17 mouse cellular contexts compared by ENCODE assay signal in the genomic region with DNA sequence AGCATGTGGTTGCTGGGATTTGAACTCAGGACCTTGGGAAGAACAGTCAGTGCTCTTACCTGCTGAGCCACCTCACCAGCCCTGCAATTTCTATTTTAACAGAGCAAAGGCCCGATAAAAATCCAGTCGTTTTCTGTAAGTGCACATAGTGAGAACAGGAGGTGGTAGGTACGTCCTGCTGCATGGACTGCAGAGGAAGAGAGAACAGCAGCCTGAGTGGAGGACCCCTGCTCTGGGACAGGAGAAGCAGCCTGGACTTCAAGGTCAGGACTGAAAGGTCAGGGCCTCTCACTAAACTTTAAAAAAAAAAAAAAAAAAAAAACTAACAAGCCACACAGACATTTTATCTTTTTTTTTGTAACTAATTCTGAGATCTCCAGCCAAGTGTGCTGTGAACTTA. TPM values are rescaled to one million over a fixed set of nuclear protein-coding genes. Genes with fewer than 3 reads are reported as not detected.
A peak's percentile ranks its signal among the peaks of the same experiment; 100 is the strongest.
DNase-seq lines count a peak whose midpoint lies in the region; ATAC-seq and TF ChIP-seq lines count a peak whose summit lies in the region.
"Had no signal": no experiment of that assay in that cellular context is flagged by ENCODE, and none has a peak within 500 bp of the region (broad histone marks: within the 10 kb centered on the region; RNA-seq: fewer than 3 reads in every experiment).

No protein-coding gene starts in this region.

- peaks cover 56% of the 10 kb centered on the region for H3K4me1 ChIP-seq in heart, embryonic 10.5 days
- H3K4me1 ChIP-seq in hindbrain, embryonic 15.5 days (replicated peaks): peaks cover 46% of the 10 kb centered on the region
- no peaks in the 10 kb centered on the region for H3K4me1 ChIP-seq in hindbrain, embryonic 11.5 days (replicated peaks; ENCODE audit: control insufficient read depth, insufficient read depth, low read length)
- peaks cover 5 to 10% of the 10 kb centered on the region in 2 experiments; a peak in 3 of 4 replicates for H3K4me1 ChIP-seq in ES-E14 (ENCODE audit: control insufficient read depth in 2 of 2, insufficient read depth in 2 of 2, low read length in 2 of 2, poor library complexity in 1 of 2)
- peaks cover 92% of the 10 kb centered on the region for H3K4me1 ChIP-seq in liver, embryonic 15.5 days (replicated peaks)
- no peaks in the 10 kb centered on the region; the same call in 1 of the 2 replicates for H3K4me1 ChIP-seq in thymus, adult 2 months (replicated peaks; ENCODE audit: control insufficient read depth, insufficient read depth, low read length)

- H3K27ac ChIP-seq in heart, embryonic 10.5 days: peak overlapping the region; percentile 83
- H3K27ac ChIP-seq in hindbrain, embryonic 15.5 days (replicated peaks): peak overlapping the region; percentile 78
- H3K27ac ChIP-seq in hindbrain, embryonic 11.5 days (ENCODE audit: low read depth, low read length): no peak overlapping the region
- H3K27ac ChIP-seq in ES-E14 (ENCODE audit: insufficient read depth, low read depth, low read length, poor library complexity, severe bottlenecking): no peak overlapping the region
- H3K27ac ChIP-seq in liver, embryonic 15.5 days (replicated peaks): peak overlapping the region; percentile 67
- H3K27ac ChIP-seq in thymus, adult 2 months (ENCODE audit: control insufficient read depth, insufficient read depth, low read length): no peak overlapping the region
- H3K27ac ChIP-seq: embryonic facial prominence, embryonic 10.5 days had no signal

- no peaks in the 10 kb centered on the region for H3K27me3 ChIP-seq in heart, embryonic 10.5 days (ENCODE audit: insufficient read depth, poor library complexity, severe bottlenecking)
- H3K27me3 ChIP-seq in hindbrain, embryonic 15.5 days: no peaks in the 10 kb centered on the region
- no peaks in the 10 kb centered on the region for H3K27me3 ChIP-seq in hindbrain, embryonic 11.5 days (ENCODE audit: control insufficient read depth, insufficient read depth, low read length)
- H3K27me3 ChIP-seq in liver, embryonic 15.5 days: no peaks in the 10 kb centered on the region
- H3K27me3 ChIP-seq in thymus, adult 2 months (ENCODE audit: control insufficient read depth, insufficient read depth, low read length): no peaks in the 10 kb centered on the region
- H3K27me3 ChIP-seq: forebrain, embryonic 13.5 days; Patski had no signal

- H3K9me3 ChIP-seq in heart, embryonic 10.5 days: no peaks in the 10 kb centered on the region
- no peaks in the 10 kb centered on the region for H3K9me3 ChIP-seq in hindbrain, embryonic 15.5 days
- no peaks in the 10 kb centered on the region for H3K9me3 ChIP-seq in hindbrain, embryonic 11.5 days (ENCODE audit: control insufficient read depth, low read length)
- H3K9me3 ChIP-seq in ES-E14 (ENCODE audit: control insufficient read depth, insufficient read depth, low read depth, low read length): no peaks in the 10 kb centered on the region
- no peaks in the 10 kb centered on the region for H3K9me3 ChIP-seq in liver, embryonic 15.5 days (replicated peaks)
- H3K9me3 ChIP-seq: embryonic facial prominence, embryonic 10.5 days; forebrain, embryonic 13.5 days had no signal

- WGBS in heart, embryonic 10.5 days: 74% methylated on average over 3 of the region's 3 CpGs
- 90% methylated on average over 3 of the region's 3 CpGs for WGBS in hindbrain, embryonic 15.5 days
- 90% methylated on average over 3 of the region's 3 CpGs for WGBS in hindbrain, embryonic 11.5 days
- whole genome bisulfite sequencing in liver, embryonic 15.5 days (ENCODE audit: insufficient replicate concordance): 86% methylated on average over 3 of the region's 3 CpGs
- 96% methylated on average over 3 of the region's 3 CpGs for WGBS in thymus, adult 2 months

- TF ChIP-seq CTCF in thymus, adult 2 months (IDR thresholded peaks at IDR 0.05; ENCODE audit: borderline replicate concordance, control insufficient read depth, extremely low read depth, insufficient read depth, low read length, poor library complexity): no peak

- H3K36me3 ChIP-seq in heart, embryonic 10.5 days: peaks cover 49% of the 10 kb centered on the region
- H3K36me3 ChIP-seq in hindbrain, embryonic 15.5 days: peaks cover 11% of the 10 kb centered on the region; the same call in 1 of the 2 replicates
- peaks cover 2% of the 10 kb centered on the region; the same call in 1 of the 2 replicates for H3K36me3 ChIP-seq in hindbrain, embryonic 11.5 days (ENCODE audit: control insufficient read depth, insufficient read depth, low read length)
- peaks cover 12% of the 10 kb centered on the region for H3K36me3 ChIP-seq in ES-E14 (ENCODE audit: control insufficient read depth, insufficient read depth, low read length, poor library complexity, severe bottlenecking)
- peaks cover 56% of the 10 kb centered on the region for H3K36me3 ChIP-seq in liver, embryonic 15.5 days (replicated peaks)
- no peaks in the 10 kb centered on the region for H3K36me3 ChIP-seq in thymus, adult 2 months (ENCODE audit: control insufficient read depth, insufficient read depth, low read length)

- H3K4me3 ChIP-seq in heart, embryonic 10.5 days: no peak overlapping the region
- H3K4me3 ChIP-seq in hindbrain, embryonic 15.5 days: no peak overlapping the region
- no peak overlapping the region for H3K4me3 ChIP-seq in hindbrain, embryonic 11.5 days (ENCODE audit: low read depth, low read length)
- H3K4me3 ChIP-seq in ES-E14 (ENCODE audit: insufficient read depth in 1 of 2, low read depth in 1 of 2, low read length in 2 of 2, poor library complexity in 1 of 2, severe bottlenecking in 1 of 2): no peak overlapping the region
- H3K4me3 ChIP-seq in liver, embryonic 15.5 days (replicated peaks): no peak overlapping the region
- H3K4me3 ChIP-seq in thymus, adult 2 months (ENCODE audit: control insufficient read depth, insufficient read depth, low read length): no peak overlapping the region
- H3K4me3 ChIP-seq: embryonic facial prominence, embryonic 10.5 days; forebrain, embryonic 13.5 days; layer of hippocampus, adult 2 months had no signal

- no peak overlapping the region for H3K9ac ChIP-seq in hindbrain, embryonic 15.5 days
- H3K9ac ChIP-seq in hindbrain, embryonic 11.5 days (ENCODE audit: low read depth, low read length): no peak overlapping the region
- H3K9ac ChIP-seq in ES-E14 (ENCODE audit: insufficient read depth, low read depth, low read length, poor library complexity, severe bottlenecking): no peak overlapping the region
- H3K9ac ChIP-seq in liver, embryonic 15.5 days: 0 out of 2 replicates have a peak overlapping the region, but pooled peaks have one; percentile 23
- H3K9ac ChIP-seq: forebrain, embryonic 13.5 days had no signal

- DNase-seq in heart, embryonic 10.5 days (ENCODE audit: low spot score): no peak
- DNase-seq in heart, adult 8-10 months (ENCODE audit: low spot score): no peak
- no peak for DNase-seq in hindbrain, embryonic 11.5 days (ENCODE audit: low spot score)
- DNase-seq in ES-E14 (ENCODE audit: low read depth, low spot score): no peak
- DNase-seq in thymus, adult 2 months: no peak
- DNase-seq: cerebellum, adult 2 months; gastrocnemius, postnatal 25 days; kidney, adult 18-20 months; kidney, postnatal 10 days had no signal

- in situ Hi-C loops in ES-E14 (cut with MboI; ENCODE audit: low sequenced_read_pairs in 2 of 2, unreplicated experiment in 2 of 2): no loop called here

- no peak overlapping the region for H3K4me2 ChIP-seq in hindbrain, embryonic 15.5 days
- no peak overlapping the region for H3K4me2 ChIP-seq in hindbrain, embryonic 11.5 days (replicated peaks; ENCODE audit: low read depth, low read length)
- no peak overlapping the region for H3K4me2 ChIP-seq in liver, embryonic 15.5 days
- H3K4me2 ChIP-seq: forebrain, embryonic 13.5 days had no signal

- TF ChIP-seq POLR2A in thymus, adult 2 months (IDR thresholded peaks at IDR 0.05; ENCODE audit: control insufficient read depth, extremely low read depth, insufficient read depth, low read length, poor library complexity): no peak

- ATAC-seq in hindbrain, embryonic 15.5 days (ENCODE audit: low FRiP score, low read depth): no peak
- ATAC-seq in hindbrain, embryonic 11.5 days (ENCODE audit: low FRiP score): no peak
- ATAC-seq in liver, embryonic 15.5 days (ENCODE audit: insufficient read depth): no peak
- ATAC-seq: activated CD4-positive, CD25-positive, alpha-beta regulatory T cell, adult 4 months; forebrain, embryonic 13.5 days; lung, postnatal 0 days; Patski had no signal

TF ChIP-seq in ES-E14, 5 proteins besides CTCF, POLR2A, EP300 and RAD21:
- TF ChIP-seq ZNF384 (IDR thresholded peaks at IDR 0.05; ENCODE audit: low read depth, low read length) (peak; percentile 75; the same call in 1 of the 2 replicates), CHD2 (IDR thresholded peaks at IDR 0.05; ENCODE audit: low read depth, low read length) (no peak), MAFK (IDR thresholded peaks at IDR 0.05; ENCODE audit: insufficient read depth, low read depth, low read length) (no peak)

RNA-seq across cellular contexts. Expression of a gene that starts 50.5 kb away (rescaled TPM):
- 37.9 and 40.6 TPM in 2 replicates for polyA plus RNA-seq in heart, embryonic 10.5 days (2016; fragmentation: Nextera tagmentation; extraction: Ambion mirVana)
- total RNA-seq in heart, adult 8-10 months (2022): 10 to 100 TPM; 22.2 to 24.3 (median 24.0) TPM
- 30.4 and 30.8 TPM in 2 replicates for polyA plus RNA-seq in hindbrain, embryonic 15.5 days (2015; fragmentation: Nextera tagmentation; extraction: Ambion mirVana)
- polyA plus RNA-seq in hindbrain, embryonic 11.5 days (2014; fragmentation: Nextera tagmentation; extraction: Ambion mirVana): 31.1 and 49.5 TPM in 2 replicates
- total RNA-seq in ES-E14 (2012; rRNA removed): 17.7 and 23.8 TPM in 2 replicates
- polyA plus RNA-seq in liver, embryonic 15.5 days (2015; fragmentation: Nextera tagmentation; extraction: Ambion mirVana): 13.2 and 13.9 TPM in 2 replicates
- 16.1 and 17.6 TPM in 2 replicates for polyA plus RNA-seq in thymus, adult 2 months (2012; rRNA removed)

Comparison
In these comparisons a context has a peak if more than half of its experiments do, and no peak if none do; other contexts are left out.
1. H3K27ac ChIP-seq: peak in heart, embryonic 10.5 days (single experiment), hindbrain, embryonic 15.5 days (single experiment) and liver, embryonic 15.5 days (single experiment); none in hindbrain, embryonic 11.5 days (single experiment), ES-E14 (single experiment) and thymus, adult 2 months (single experiment).